Mouse (Mus musculus) left cerebral cortex, adult 11 months (tissue): ENCODE measurements around the gene Sh2b2.
A peak's percentile ranks its signal among the peaks of the same experiment; 100 is the strongest.

Source experiments
- DNase-seq: peaks from one replicate; pipeline ENCODE4 v3.0.0; 2022; ENCODE audit warnings: low spot score

Gene Sh2b2

GRCm38 (mm10) chr5:136181197-136181596 is 65.2 kb downstream of the Sh2b2 start:
- no peak for DNase-seq

- no peak for DNase-seq
Observed at GRCm38 (mm10) chr5:136179594-136179993, 66.8 kb downstream of the Sh2b2 start.

- DNase-seq: no peak
Observed at GRCm38 (mm10) chr5:136173606-136174463, 72.5 kb downstream of the Sh2b2 start.

GRCm38 (mm10) chr5:136172939-136173338 is 73.4 kb downstream of the Sh2b2 start:
- no peak for DNase-seq

GRCm38 (mm10) chr5:136171363-136172341 is 74.7 kb downstream of the Sh2b2 start:
- no peak for DNase-seq

- peak; percentile 85 for DNase-seq
Observed at GRCm38 (mm10) chr5:136170512-136171362, 75.6 kb downstream of the Sh2b2 start, which contains the start of gene Orai2. Orai2 (minus strand) TSS chr5:136170713.

GRCm38 (mm10) chr5:136169626-136170511 is 76.5 kb downstream of the Sh2b2 start:
- peak; percentile 30 for DNase-seq
